Mouse (Mus musculus): ENCODE measurements around the gene Fgd5. TPM values are rescaled to one million over a fixed set of nuclear protein-coding genes. Genes with fewer than 3 reads are reported as not detected.

The Fgd5 gene
- polyA plus RNA-seq, 1 experiment from 2014 or later: 7.8 TPM

DNA sequence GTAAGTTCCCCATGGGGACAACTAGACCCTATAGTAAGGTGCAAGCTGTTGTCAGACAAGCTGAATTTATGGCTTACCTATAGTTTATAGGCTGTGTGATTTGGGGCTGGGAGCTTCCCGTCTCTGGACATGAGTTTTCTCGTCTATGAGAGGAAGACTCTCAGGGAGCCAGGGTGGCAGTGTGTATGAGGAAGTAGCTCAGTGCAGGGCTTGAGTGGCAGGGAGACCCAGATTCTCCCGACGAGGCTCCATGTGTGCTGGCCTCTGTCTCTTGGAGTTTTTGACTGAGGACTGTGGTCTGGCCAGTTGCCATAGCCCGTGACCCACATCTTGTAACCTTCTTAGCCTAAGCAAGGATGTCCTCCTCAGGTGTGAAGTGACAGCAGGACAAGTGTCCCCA is 33.7 kb downstream of the Fgd5 start:
- no peak for ATAC-seq (ENCODE audit: insufficient read depth, low FRiP score, low read depth)
- Histone ChIP-seq H3K4me3 (replicated peaks) (no peak overlapping the region), H3K27ac (no peak overlapping the region), H3K4me2 (no peak overlapping the region), H3K9me3 (no peaks in the 10 kb centered on the region), H3K36me3 (no peaks in the 10 kb centered on the region), H3K27me3 (replicated peaks) (no peaks in the 10 kb centered on the region), H3K9ac (no peak overlapping the region), H3K4me1 (no peaks in the 10 kb centered on the region)
- 72% methylated on average over 5 of the region's 5 CpGs for WGBS

DNA sequence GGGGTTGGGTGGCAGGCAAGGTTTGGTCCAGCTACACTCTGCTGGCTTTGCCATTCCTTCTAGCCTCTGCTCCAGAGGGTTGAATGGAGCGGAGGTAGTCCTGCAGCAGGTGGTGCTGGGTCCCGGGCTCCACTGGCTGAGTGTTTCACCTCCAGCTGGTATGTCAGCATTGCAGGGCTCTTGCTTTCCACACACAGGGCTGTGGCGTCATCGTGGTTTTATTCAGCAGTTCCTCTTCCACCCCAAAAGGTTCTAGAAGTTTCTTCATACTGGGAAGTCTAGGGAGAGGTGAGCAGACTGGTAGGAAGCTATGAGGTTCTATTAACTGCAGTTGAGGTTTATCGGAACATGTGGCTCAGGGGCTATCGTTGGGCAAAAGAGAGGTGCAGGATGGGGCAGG is 34.4 kb downstream of the Fgd5 start:
- no peaks in the 10 kb centered on the region for H3K4me1 ChIP-seq
- H3K9me3 ChIP-seq: no peaks in the 10 kb centered on the region
- no peaks in the 10 kb centered on the region for H3K36me3 ChIP-seq
- H3K9ac ChIP-seq: no peak overlapping the region
- H3K4me3 ChIP-seq (replicated peaks): no peak overlapping the region
- no peaks in the 10 kb centered on the region for H3K27me3 ChIP-seq (replicated peaks)
- WGBS: 91% methylated on average over 6 of the region's 6 CpGs
- H3K27ac ChIP-seq: no peak overlapping the region
- H3K4me2 ChIP-seq: no peak overlapping the region
- ATAC-seq (ENCODE audit: insufficient read depth, low FRiP score, low read depth): no peak

- no peak overlapping the region for H3K27ac ChIP-seq
- H3K9me3 ChIP-seq: no peaks in the 10 kb centered on the region
- WGBS: 85% methylated on average over 3 of the region's 3 CpGs
- H3K36me3 ChIP-seq: no peaks in the 10 kb centered on the region
- no peaks in the 10 kb centered on the region for H3K4me1 ChIP-seq
- ATAC-seq (ENCODE audit: insufficient read depth, low FRiP score, low read depth): no peak
- no peak overlapping the region for H3K4me2 ChIP-seq
- no peak overlapping the region for H3K9ac ChIP-seq
- H3K27me3 ChIP-seq (replicated peaks): no peaks in the 10 kb centered on the region
- no peak overlapping the region for H3K4me3 ChIP-seq (replicated peaks)
Measured at GRCm38 (mm10) chr6:92013620-92014019, 34.9 kb downstream of the Fgd5 start.

- no peak overlapping the region for H3K27ac ChIP-seq
- ATAC-seq (ENCODE audit: insufficient read depth, low FRiP score, low read depth): no peak; the same call in 1 of the 2 replicates
- no peaks in the 10 kb centered on the region for H3K36me3 ChIP-seq
- WGBS: 62% methylated on average over 7 of the region's 7 CpGs
- no peaks in the 10 kb centered on the region for H3K4me1 ChIP-seq
- no peak overlapping the region for H3K4me2 ChIP-seq
- H3K4me3 ChIP-seq (replicated peaks): no peak overlapping the region
- H3K9ac ChIP-seq: no peak overlapping the region
- no peaks in the 10 kb centered on the region for H3K9me3 ChIP-seq
- H3K27me3 ChIP-seq (replicated peaks): no peaks in the 10 kb centered on the region
Measured at GRCm38 (mm10) chr6:92014936-92015335, 36.3 kb downstream of the Fgd5 start.

GRCm38 (mm10) chr6:92015848-92016247 is 37.2 kb downstream of the Fgd5 start:
- H3K27ac ChIP-seq: no peak overlapping the region
- no peaks in the 10 kb centered on the region for H3K27me3 ChIP-seq (replicated peaks)
- no peaks in the 10 kb centered on the region for H3K36me3 ChIP-seq
- no peak overlapping the region for H3K4me3 ChIP-seq (replicated peaks)
- no peak overlapping the region for H3K9ac ChIP-seq
- WGBS: 80% methylated on average over 5 of the region's 5 CpGs
- no peaks in the 10 kb centered on the region for H3K9me3 ChIP-seq
- no peak for ATAC-seq (ENCODE audit: insufficient read depth, low FRiP score, low read depth)
- no peak overlapping the region for H3K4me2 ChIP-seq
- no peaks in the 10 kb centered on the region for H3K4me1 ChIP-seq

DNA sequence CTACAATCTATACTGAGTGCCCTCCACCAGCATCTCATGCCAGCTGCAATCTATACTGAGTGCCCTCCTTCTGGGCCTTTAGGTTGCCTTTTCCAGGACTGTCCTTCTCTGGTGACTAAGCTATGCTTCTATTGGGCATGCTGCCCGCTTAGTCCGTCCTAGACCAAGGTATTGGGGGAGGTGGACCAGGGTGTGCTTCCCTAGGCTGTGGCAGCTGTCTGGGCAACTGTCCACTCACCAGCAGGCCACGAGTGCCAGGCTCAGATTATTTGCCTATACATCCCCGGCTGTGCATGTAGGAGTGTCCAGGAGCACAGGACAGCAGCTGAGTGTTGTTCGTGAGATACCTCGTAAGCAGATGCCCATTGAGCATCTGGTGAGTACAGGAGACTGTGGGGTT is 38.1 kb downstream of the Fgd5 start:
- H3K27me3 ChIP-seq (replicated peaks): no peaks in the 10 kb centered on the region
- 84% methylated on average over 6 of the region's 6 CpGs for WGBS
- H3K9ac ChIP-seq: no peak overlapping the region
- no peaks in the 10 kb centered on the region for H3K36me3 ChIP-seq
- no peaks in the 10 kb centered on the region for H3K4me1 ChIP-seq
- H3K27ac ChIP-seq: no peak overlapping the region
- H3K4me3 ChIP-seq (replicated peaks): no peak overlapping the region
- no peak for ATAC-seq (ENCODE audit: insufficient read depth, low FRiP score, low read depth)
- H3K4me2 ChIP-seq: no peak overlapping the region
- H3K9me3 ChIP-seq: no peaks in the 10 kb centered on the region

- Histone ChIP-seq H3K9ac (no peak overlapping the region), H3K27ac (no peak overlapping the region), H3K9me3 (no peaks in the 10 kb centered on the region), H3K4me3 (replicated peaks) (no peak overlapping the region), H3K36me3 (no peaks in the 10 kb centered on the region), H3K4me2 (no peak overlapping the region), H3K27me3 (replicated peaks) (no peaks in the 10 kb centered on the region), H3K4me1 (no peaks in the 10 kb centered on the region)
- no peak for ATAC-seq (ENCODE audit: insufficient read depth, low FRiP score, low read depth)
- 60% methylated on average over 6 of the region's 6 CpGs for WGBS
Measured at GRCm38 (mm10) chr6:92018421-92018820, 39.7 kb downstream of the Fgd5 start.

DNA sequence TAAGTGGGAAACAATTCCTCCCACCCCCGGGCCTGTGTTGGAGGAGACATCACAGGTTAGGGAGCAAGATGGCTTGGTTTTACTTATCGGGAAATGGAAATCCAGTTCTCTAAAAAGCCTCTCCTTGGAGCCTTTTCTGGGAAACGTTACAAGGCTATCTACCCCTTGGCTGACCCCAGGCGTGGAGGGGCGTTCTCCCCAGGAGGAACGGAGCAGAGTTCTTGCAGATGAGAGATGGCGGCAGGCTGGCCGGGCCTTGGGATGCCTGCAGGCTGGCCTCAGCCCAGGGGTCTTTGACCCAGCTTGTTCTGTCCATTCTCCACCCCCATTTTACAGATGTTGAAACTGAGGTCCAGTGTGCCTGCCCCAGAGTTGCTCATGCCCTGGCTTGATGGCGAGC is 42.4 kb downstream of the Fgd5 start:
- WGBS: 81% methylated on average over 9 of the region's 9 CpGs
- Histone ChIP-seq H3K36me3 (no peaks in the 10 kb centered on the region), H3K4me1 (no peaks in the 10 kb centered on the region), H3K9ac (no peak overlapping the region), H3K27me3 (replicated peaks) (no peaks in the 10 kb centered on the region), H3K4me2 (no peak overlapping the region), H3K27ac (no peak overlapping the region), H3K9me3 (no peaks in the 10 kb centered on the region), H3K4me3 (replicated peaks) (no peak overlapping the region)
- no peak for ATAC-seq (ENCODE audit: insufficient read depth, low FRiP score, low read depth)

DNA sequence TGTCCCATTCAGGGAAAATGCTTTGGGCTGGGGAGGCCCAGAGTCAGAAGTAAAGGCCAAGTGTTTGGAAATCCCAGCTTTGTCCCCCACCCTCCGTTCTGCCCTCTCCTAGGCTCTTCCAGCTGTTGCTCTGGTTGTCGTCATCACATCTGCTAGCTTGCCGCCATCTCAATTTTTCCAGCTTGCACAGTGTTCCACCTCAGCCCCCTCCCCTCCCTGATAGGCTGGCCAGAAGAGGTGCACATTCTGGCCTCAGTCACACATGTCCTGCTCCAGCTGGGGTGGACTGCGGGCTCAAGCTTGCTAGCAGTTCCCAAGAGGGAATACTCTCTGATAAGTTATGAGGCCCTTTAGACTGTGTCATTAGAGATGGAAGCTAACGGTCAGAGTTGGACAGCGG is 42.8 kb downstream of the Fgd5 start:
- no peak overlapping the region for H3K27ac ChIP-seq
- 57% methylated on average over 6 of the region's 6 CpGs for WGBS
- H3K4me2 ChIP-seq: no peak overlapping the region
- no peak overlapping the region for H3K4me3 ChIP-seq (replicated peaks)
- no peaks in the 10 kb centered on the region for H3K4me1 ChIP-seq
- H3K27me3 ChIP-seq (replicated peaks): no peaks in the 10 kb centered on the region
- no peak; the same call in 1 of the 2 replicates for ATAC-seq (ENCODE audit: insufficient read depth, low FRiP score, low read depth)
- no peak overlapping the region for H3K9ac ChIP-seq
- no peaks in the 10 kb centered on the region for H3K36me3 ChIP-seq
- no peaks in the 10 kb centered on the region for H3K9me3 ChIP-seq

DNA sequence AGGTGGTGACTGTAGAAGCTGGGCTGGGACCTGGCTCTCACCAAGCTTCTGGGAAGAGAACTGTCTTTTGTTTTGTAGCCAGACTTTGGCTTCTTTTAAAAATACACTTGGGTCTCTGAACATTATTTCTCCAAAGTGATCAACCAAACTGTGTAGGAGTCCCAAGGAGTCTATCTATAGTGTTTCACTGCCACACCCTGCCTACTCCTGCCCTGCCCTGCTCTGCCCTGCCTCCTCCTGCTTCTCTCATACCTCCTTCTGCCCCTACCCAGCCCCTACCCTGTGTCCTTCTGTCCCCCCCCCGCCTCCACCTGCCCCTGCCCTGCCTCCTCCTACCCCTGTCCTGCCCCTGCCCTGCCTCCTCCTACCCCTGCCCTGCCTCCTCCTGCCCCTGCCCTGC is 46.6 kb downstream of the Fgd5 start:
- no peak overlapping the region for H3K27ac ChIP-seq
- H3K27me3 ChIP-seq (replicated peaks): no peaks in the 10 kb centered on the region
- no peaks in the 10 kb centered on the region for H3K4me1 ChIP-seq
- H3K4me2 ChIP-seq: no peak overlapping the region
- no peak overlapping the region for H3K4me3 ChIP-seq (replicated peaks)
- H3K9me3 ChIP-seq: no peaks in the 10 kb centered on the region
- WGBS: 67% methylated on average over 1 of the region's 1 CpGs
- H3K36me3 ChIP-seq: no peaks in the 10 kb centered on the region
- ATAC-seq (ENCODE audit: insufficient read depth, low FRiP score, low read depth): no peak
- no peak overlapping the region for H3K9ac ChIP-seq

DNA sequence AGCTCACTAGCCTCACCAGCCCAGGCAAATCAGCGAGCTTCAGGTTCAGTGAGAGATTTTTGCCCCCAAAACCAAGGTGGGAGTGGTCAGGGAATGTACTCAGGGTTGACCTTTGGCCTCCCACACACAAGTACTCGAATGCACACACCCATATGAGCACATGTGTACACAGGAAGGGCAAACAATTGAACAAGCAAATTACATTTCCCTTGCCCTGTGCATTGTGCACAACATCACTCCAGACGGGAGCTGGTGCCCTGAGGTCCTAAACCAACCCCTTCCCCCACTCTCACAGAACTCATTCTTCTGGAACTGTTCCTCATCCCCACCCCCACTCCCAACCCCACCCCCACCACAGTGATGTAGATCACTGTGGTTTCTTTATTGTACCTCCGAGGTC is 48.7 kb downstream of the Fgd5 start:
- Histone ChIP-seq H3K4me3 (replicated peaks) (no peak overlapping the region), H3K36me3 (no peaks in the 10 kb centered on the region), H3K4me1 (no peaks in the 10 kb centered on the region), H3K27ac (no peak overlapping the region), H3K27me3 (replicated peaks) (no peaks in the 10 kb centered on the region), H3K9me3 (no peaks in the 10 kb centered on the region), H3K4me2 (no peak overlapping the region), H3K9ac (no peak overlapping the region)
- ATAC-seq (ENCODE audit: insufficient read depth, low FRiP score, low read depth): peak; percentile 48; the same call in 1 of the 2 replicates
- 54% methylated on average over 4 of the region's 4 CpGs for WGBS

- Histone ChIP-seq H3K9me3 (no peaks in the 10 kb centered on the region), H3K27ac (no peak overlapping the region), H3K9ac (no peak overlapping the region), H3K4me1 (peaks cover 8% of the 10 kb centered on the region), H3K27me3 (replicated peaks) (no peaks in the 10 kb centered on the region), H3K4me2 (no peak overlapping the region), H3K4me3 (replicated peaks) (no peak overlapping the region), H3K36me3 (no peaks in the 10 kb centered on the region)
- no peak for ATAC-seq (ENCODE audit: insufficient read depth, low FRiP score, low read depth)
- 73% methylated on average over 8 of the region's 8 CpGs for WGBS
Measured at GRCm38 (mm10) chr6:92030646-92031045, 52.0 kb downstream of the Fgd5 start.

- Histone ChIP-seq H3K36me3 (no peaks in the 10 kb centered on the region), H3K9me3 (no peaks in the 10 kb centered on the region), H3K4me3 (replicated peaks) (no peak overlapping the region), H3K4me1 (peaks cover 18% of the 10 kb centered on the region), H3K27me3 (replicated peaks) (no peaks in the 10 kb centered on the region), H3K27ac (no peak overlapping the region), H3K4me2 (no peak overlapping the region), H3K9ac (no peak overlapping the region)
- 22% methylated on average over 6 of the region's 6 CpGs for WGBS
- ATAC-seq (ENCODE audit: insufficient read depth, low FRiP score, low read depth): peak; percentile 41; the same call in 1 of the 2 replicates
Measured at GRCm38 (mm10) chr6:92034713-92035112, 56.0 kb downstream of the Fgd5 start.
